Mouse (Mus musculus): ENCODE measurements at regions not wholly inside any gene's neighbourhood (a gene's known extent, or its start where the extent isn't known, plus 50 kb on each side); places are given as distances from the start of the nearest gene placed in this dataset.
"Not testable (repeated sequence)": the region's sequence is repeated elsewhere in the genome, so short reads cannot be mapped to it uniquely, and the experiment has no call there.

- H3K36me3 ChIP-seq, result no peaks in the 10 kb centered on the region
- WGBS, result 59% methylated on average over 1 of the region's 1 CpGs
- no peaks in the 10 kb centered on the region for H3K4me1 ChIP-seq
- no peaks in the 10 kb centered on the region for H3K27me3 ChIP-seq
- H3K27ac ChIP-seq, result no peak overlapping the region
- no peak overlapping the region for H3K4me2 ChIP-seq
- no peak overlapping the region for H3K9ac ChIP-seq
- H3K4me3 ChIP-seq, result no peak overlapping the region
- H3K9me3 ChIP-seq, result no peaks in the 10 kb centered on the region
- ATAC-seq (ENCODE audit: borderline replicate concordance, extremely low read depth, low FRiP score, low TSS enrichment), result no peak
These were observed 248.2 kb upstream of the Intu start for GRCm38 (mm10) chr3:40282926-40283325.

GRCm38 (mm10) chr3:40286959-40287710 is 244.0 kb upstream of the Intu start:
- no peak overlapping the region for H3K27ac ChIP-seq

GRCm38 (mm10) chr3:40297120-40297519 is 234.0 kb upstream of the Intu start:
- H3K4me3 ChIP-seq, result no peak overlapping the region
- no peak overlapping the region for H3K9ac ChIP-seq
- H3K4me2 ChIP-seq, result no peak overlapping the region
- no peaks in the 10 kb centered on the region for H3K9me3 ChIP-seq
- no peak for ATAC-seq (ENCODE audit: borderline replicate concordance, extremely low read depth, low FRiP score, low TSS enrichment)
- H3K27me3 ChIP-seq, result no peaks in the 10 kb centered on the region
- no peaks in the 10 kb centered on the region for H3K36me3 ChIP-seq
- no peaks in the 10 kb centered on the region for H3K4me1 ChIP-seq
- no peak overlapping the region for H3K27ac ChIP-seq

More at GRCm38 (mm10) chr3:40286959-40287710, 244.0 kb upstream of the Intu start:
- no peak for ATAC-seq (ENCODE audit: borderline replicate concordance, extremely low read depth, low FRiP score, low TSS enrichment)
- no peaks in the 10 kb centered on the region for H3K27me3 ChIP-seq
- WGBS, result 44% methylated on average over 7 of the region's 7 CpGs
- no peak overlapping the region for H3K4me3 ChIP-seq
- no peaks in the 10 kb centered on the region for H3K9me3 ChIP-seq
- H3K4me1 ChIP-seq, result no peaks in the 10 kb centered on the region
- H3K4me2 ChIP-seq, result no peak overlapping the region
- no peak overlapping the region for H3K9ac ChIP-seq
- no peaks in the 10 kb centered on the region for H3K36me3 ChIP-seq

- no peak for ATAC-seq (ENCODE audit: borderline replicate concordance, extremely low read depth, low FRiP score, low TSS enrichment)
- no peak overlapping the region for H3K9ac ChIP-seq
- no peak overlapping the region for H3K4me3 ChIP-seq
- no peaks in the 10 kb centered on the region for H3K4me1 ChIP-seq
- WGBS, result 60% methylated on average over 5 of the region's 5 CpGs
- no peaks in the 10 kb centered on the region for H3K9me3 ChIP-seq
- no peaks in the 10 kb centered on the region for H3K36me3 ChIP-seq
- no peaks in the 10 kb centered on the region for H3K27me3 ChIP-seq
- H3K27ac ChIP-seq, result no peak overlapping the region
- no peak overlapping the region for H3K4me2 ChIP-seq
These were observed 210.8 kb upstream of the Intu start for GRCm38 (mm10) chr3:40320319-40320718.

- Histone ChIP-seq H3K4me1 (no peaks in the 10 kb centered on the region), H3K9me3 (no peaks in the 10 kb centered on the region), H3K27ac (no peak overlapping the region), H3K36me3 (no peaks in the 10 kb centered on the region), H3K27me3 (no peaks in the 10 kb centered on the region), H3K4me2 (no peak overlapping the region), H3K9ac (no peak overlapping the region), H3K4me3 (no peak overlapping the region)
- no peak for ATAC-seq (ENCODE audit: borderline replicate concordance, extremely low read depth, low FRiP score, low TSS enrichment)
- 76% methylated on average over 22 of the region's 22 CpGs for WGBS
These were observed 204.9 kb upstream of the Intu start for GRCm38 (mm10) chr3:40325872-40326803.

GRCm38 (mm10) chr3:40339492-40340030 is 191.5 kb upstream of the Intu start:
- no peak overlapping the region for H3K27ac ChIP-seq
- 87% methylated on average over 5 of the region's 5 CpGs for WGBS

GRCm38 (mm10) chr3:40355103-40355502 is 176.0 kb upstream of the Intu start:
- no peak overlapping the region for H3K4me3 ChIP-seq
- no peaks in the 10 kb centered on the region for H3K27me3 ChIP-seq
- H3K36me3 ChIP-seq, result no peaks in the 10 kb centered on the region
- no peak overlapping the region for H3K9ac ChIP-seq
- no peaks in the 10 kb centered on the region for H3K9me3 ChIP-seq
- no peaks in the 10 kb centered on the region for H3K4me1 ChIP-seq
- no peak for ATAC-seq (ENCODE audit: borderline replicate concordance, extremely low read depth, low FRiP score, low TSS enrichment)
- H3K27ac ChIP-seq, result no peak overlapping the region
- 61% methylated on average over 4 of the region's 4 CpGs for WGBS
- H3K4me2 ChIP-seq, result no peak overlapping the region

More at GRCm38 (mm10) chr3:40339492-40340030, 191.5 kb upstream of the Intu start:
- ATAC-seq (ENCODE audit: borderline replicate concordance, extremely low read depth, low FRiP score, low TSS enrichment), result no peak
- Histone ChIP-seq H3K9me3 (no peaks in the 10 kb centered on the region), H3K4me2 (no peak overlapping the region), H3K36me3 (no peaks in the 10 kb centered on the region), H3K9ac (no peak overlapping the region), H3K4me3 (no peak overlapping the region), H3K4me1 (no peaks in the 10 kb centered on the region), H3K27me3 (no peaks in the 10 kb centered on the region)

GRCm38 (mm10) chr3:40368421-40368820 is 162.7 kb upstream of the Intu start:
- Histone ChIP-seq H3K4me2 (no peak overlapping the region), H3K36me3 (no peaks in the 10 kb centered on the region), H3K27me3 (no peaks in the 10 kb centered on the region), H3K27ac (no peak overlapping the region), H3K4me1 (no peaks in the 10 kb centered on the region), H3K4me3 (no peak overlapping the region), H3K9ac (no peak overlapping the region), H3K9me3 (no peaks in the 10 kb centered on the region)
- no peak for ATAC-seq (ENCODE audit: borderline replicate concordance, extremely low read depth, low FRiP score, low TSS enrichment)
- WGBS, result 80% methylated on average over 4 of the region's 4 CpGs

- Histone ChIP-seq H3K27me3 (no peaks in the 10 kb centered on the region), H3K9ac (no peak overlapping the region), H3K4me3 (no peak overlapping the region), H3K4me1 (no peaks in the 10 kb centered on the region), H3K4me2 (no peak overlapping the region), H3K27ac (no peak overlapping the region), H3K36me3 (no peaks in the 10 kb centered on the region), H3K9me3 (no peaks in the 10 kb centered on the region)
- ATAC-seq (ENCODE audit: borderline replicate concordance, extremely low read depth, low FRiP score, low TSS enrichment), result no peak
- WGBS, result 61% methylated on average over 7 of the region's 7 CpGs
These were observed 159.7 kb upstream of the Intu start for GRCm38 (mm10) chr3:40371411-40371810.

- H3K27me3 ChIP-seq; H3K27ac ChIP-seq; H3K4me2 ChIP-seq; H3K4me3 ChIP-seq; H3K36me3 ChIP-seq; H3K9ac ChIP-seq; ATAC-seq (ENCODE audit: borderline replicate concordance, extremely low read depth, low FRiP score, low TSS enrichment); H3K9me3 ChIP-seq; H3K4me1 ChIP-seq: not testable (repeated sequence)
These were observed 154.9 kb upstream of the Intu start for GRCm38 (mm10) chr3:40376220-40376619.

GRCm38 (mm10) chr3:40377416-40377815 is 153.7 kb upstream of the Intu start:
- ATAC-seq (ENCODE audit: borderline replicate concordance, extremely low read depth, low FRiP score, low TSS enrichment), result no peak
- H3K36me3 ChIP-seq, result no peaks in the 10 kb centered on the region
- no peaks in the 10 kb centered on the region for H3K9me3 ChIP-seq
- no peaks in the 10 kb centered on the region for H3K27me3 ChIP-seq
- no peak overlapping the region for H3K9ac ChIP-seq
- H3K4me2 ChIP-seq, result no peak overlapping the region
- H3K27ac ChIP-seq, result no peak overlapping the region
- no peak overlapping the region for H3K4me3 ChIP-seq
- WGBS, result 70% methylated on average over 7 of the region's 7 CpGs
- H3K4me1 ChIP-seq, result no peaks in the 10 kb centered on the region

GRCm38 (mm10) chr3:40379063-40379462 is 152.0 kb upstream of the Intu start:
- WGBS, result 78% methylated on average over 2 of the region's 2 CpGs
- H3K4me1 ChIP-seq, result no peaks in the 10 kb centered on the region
- H3K4me2 ChIP-seq, result no peak overlapping the region
- H3K27me3 ChIP-seq, result no peaks in the 10 kb centered on the region
- no peak overlapping the region for H3K9ac ChIP-seq
- no peaks in the 10 kb centered on the region for H3K36me3 ChIP-seq
- ATAC-seq (ENCODE audit: borderline replicate concordance, extremely low read depth, low FRiP score, low TSS enrichment), result no peak
- no peak overlapping the region for H3K27ac ChIP-seq
- no peaks in the 10 kb centered on the region for H3K9me3 ChIP-seq
- no peak overlapping the region for H3K4me3 ChIP-seq

Measured in lung, embryonic 15.5 days (tissue).